Mouse (Mus musculus) adrenal gland, adult 18-20 months (tissue): ENCODE measurements at regions not wholly inside any gene's neighbourhood (a gene's known extent, or its start where the extent isn't known, plus 50 kb on each side); places are given as distances from the start of the nearest gene placed in this dataset.

ENCODE experiments used
- DNase-seq, 2 experiments: peaks; one replicate each; pipeline ENCODE4 v3.0.0; 2021 to 2022; ENCODE audit warnings: low spot score in 2 of 2

DNA sequence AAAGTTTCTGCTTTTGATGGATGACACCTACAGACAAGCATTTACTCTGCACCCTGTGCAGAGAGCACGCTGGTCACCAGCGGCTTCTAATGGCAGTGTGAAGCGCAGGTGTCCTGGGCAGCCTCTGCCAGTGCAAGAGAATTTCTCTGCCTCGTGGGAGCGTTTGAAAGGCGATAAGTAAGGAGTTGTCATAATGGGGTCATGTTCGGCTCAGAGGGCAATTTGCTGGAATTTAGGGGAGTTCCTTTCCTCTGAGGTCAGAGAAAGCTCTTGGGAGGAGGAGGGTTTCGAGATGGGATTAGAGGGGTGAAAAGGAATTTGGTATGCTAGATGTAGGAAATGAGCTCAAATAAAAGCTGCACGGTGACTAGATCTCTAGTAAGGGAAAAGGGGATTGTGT, 144.5 kb downstream of the Ttc32 start:
- DNase-seq: no peak

DNA sequence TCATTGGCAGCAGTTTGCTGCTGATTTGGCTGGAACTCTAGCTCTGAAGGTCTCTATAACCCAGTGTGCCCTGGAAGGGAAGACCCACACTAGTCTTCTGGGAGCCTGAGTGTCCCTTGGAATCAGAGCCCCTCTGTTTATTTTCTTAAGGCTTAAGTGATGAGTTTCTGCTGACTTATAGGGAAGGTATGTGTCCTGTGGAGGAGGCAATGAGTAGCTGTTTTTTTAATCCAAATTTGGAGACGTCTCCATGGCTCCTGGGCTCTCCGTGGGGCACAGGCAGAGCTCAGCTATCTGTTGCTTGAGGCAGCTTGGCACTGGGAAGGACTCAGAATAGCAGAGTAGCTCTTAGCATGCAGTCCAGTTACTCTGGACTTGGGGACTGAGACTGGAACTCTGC, 146.4 kb downstream of the Ttc32 start:
- DNase-seq: no peak

DNA sequence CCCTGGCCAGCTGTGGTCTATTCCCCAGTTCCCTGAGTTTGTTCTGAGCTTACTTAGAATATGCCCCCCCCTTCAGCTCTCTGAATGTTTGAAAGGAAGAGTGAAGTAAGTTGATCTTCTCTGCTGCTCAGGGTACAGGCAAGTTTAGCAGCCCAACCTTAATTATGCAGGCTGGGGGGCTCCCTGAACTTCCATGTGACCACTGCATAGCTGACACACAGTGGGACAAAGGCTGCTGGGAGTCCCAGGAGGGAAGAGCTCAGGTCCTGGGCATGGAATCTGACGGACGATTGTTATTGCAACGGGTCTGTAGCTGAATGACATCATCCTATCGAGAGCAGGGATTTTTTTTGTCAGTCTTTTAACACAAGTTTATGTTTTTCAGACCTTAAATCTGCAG, 148.8 kb downstream of the Ttc32 start:
- no peak for DNase-seq

DNA sequence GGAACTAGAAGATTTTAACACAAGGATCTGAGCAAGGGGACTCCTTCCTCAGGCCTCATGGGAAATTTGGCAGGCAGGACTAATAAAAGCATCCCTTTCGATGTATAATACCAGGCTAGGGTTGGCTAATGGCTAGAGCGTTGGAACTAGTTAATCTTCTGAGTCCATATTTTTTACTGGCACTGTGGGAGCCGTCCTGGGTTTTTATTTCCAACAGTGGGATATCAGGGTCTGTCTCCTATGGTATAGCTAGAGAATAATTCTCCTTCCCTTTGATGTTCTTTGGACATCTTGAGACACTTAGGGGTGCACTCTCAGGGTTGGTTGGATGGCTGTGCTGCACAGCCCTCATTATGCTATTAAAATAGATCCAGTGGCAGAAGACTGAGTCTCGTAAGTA, 150.9 kb downstream of the Ttc32 start:
- no peak for DNase-seq

DNA sequence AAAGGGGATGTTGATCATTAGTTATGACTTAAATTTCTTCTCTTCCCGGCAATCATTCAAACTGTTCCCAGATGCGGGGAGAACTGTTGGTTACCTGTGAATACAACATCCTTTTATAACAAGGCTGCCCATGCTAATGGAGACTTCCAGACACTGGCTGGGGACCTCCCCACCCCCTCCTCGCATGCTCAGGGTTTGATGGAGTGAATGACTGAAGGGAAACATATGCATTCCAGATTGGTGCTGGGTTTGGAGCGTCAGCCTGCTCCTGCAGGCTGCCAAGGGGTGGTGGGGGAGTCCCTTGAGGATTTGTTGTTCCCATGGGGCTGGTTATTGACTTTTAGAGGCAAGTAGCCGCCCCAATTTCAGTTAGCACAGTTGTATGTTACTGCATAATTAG, 161.9 kb downstream of the Ttc32 start:
- DNase-seq: no peak

DNA sequence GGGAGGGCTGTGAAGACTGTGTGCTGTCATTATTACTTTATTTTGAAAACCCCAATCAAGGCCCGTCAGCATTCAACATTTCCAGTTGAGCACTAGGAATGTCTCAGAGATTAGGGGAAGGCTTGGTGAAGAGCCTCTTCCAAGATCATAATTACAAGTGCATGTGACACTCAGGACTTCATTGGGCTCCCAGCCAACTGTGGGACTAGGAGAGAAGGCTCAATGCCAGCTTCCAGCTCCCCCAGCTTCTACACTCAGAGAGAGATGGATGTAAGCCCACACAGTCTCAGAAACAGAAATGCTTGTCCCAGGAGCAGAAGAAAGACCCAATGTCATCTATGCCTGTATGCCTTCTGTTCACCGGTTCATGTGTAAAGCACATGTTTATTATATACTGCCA, 169.5 kb downstream of the Ttc32 start:
- DNase-seq: no peak

DNA sequence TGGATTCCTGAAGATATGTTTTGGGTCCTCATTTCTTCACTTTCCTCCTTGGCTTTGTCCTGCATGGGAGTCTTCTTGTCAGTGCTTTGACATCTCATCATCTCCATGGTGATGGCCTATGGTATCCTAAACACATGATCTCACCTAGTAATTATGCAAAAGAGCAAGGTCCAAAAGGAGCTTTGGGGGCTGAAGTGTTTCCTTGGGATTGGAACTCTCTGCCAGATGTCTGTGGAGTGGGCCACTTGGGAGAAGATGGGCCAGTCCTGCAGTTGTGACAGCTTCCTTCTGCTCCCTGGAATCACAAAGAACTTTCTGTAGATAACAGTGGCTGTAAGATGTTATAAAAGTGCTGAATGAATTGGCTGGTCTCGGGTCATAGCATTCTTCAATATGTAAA, 182.4 kb downstream of the Ttc32 start:
- DNase-seq: no peak

DNA sequence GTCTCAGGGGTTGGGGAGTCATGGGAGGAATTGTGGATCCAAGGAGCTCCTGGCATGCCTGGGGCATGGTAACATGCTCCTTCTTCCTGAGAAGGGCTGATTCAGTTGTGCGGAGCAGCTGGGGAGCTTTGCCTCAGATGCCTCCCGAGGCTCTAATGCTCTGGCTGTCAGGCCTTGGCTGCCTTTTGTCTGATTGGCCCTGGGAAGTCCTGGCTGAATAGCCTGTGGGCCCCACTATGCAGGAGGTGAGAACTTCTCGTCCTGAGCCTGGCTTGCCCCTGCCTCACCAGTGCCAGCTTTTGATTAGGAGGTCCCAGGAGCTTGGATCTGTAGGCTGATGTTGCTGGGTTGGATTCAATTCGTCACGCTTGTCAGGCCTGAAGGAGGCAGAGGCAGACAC, 195.2 kb downstream of the Ttc32 start:
- DNase-seq: no peak

DNA sequence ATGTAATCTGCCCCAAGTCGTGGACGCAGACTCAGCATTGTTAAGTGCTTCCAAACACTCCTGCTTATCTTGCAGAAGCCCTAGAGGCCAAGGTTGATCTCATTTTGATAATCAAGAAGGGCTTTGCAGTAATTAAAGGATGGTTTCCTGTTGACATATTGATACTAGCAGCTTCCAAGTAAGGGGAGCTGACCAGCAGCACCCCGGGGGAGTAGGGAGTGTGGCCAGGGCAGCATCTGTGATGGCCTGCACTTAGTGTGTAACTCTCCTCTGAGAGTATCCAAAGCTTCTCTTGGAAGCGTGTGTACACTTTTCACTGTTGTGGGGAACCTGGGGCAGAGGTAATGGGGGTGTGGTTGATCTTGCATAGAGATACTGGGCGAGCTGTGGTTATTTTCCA, 198.1 kb downstream of the Ttc32 start:
- DNase-seq: no peak

DNA sequence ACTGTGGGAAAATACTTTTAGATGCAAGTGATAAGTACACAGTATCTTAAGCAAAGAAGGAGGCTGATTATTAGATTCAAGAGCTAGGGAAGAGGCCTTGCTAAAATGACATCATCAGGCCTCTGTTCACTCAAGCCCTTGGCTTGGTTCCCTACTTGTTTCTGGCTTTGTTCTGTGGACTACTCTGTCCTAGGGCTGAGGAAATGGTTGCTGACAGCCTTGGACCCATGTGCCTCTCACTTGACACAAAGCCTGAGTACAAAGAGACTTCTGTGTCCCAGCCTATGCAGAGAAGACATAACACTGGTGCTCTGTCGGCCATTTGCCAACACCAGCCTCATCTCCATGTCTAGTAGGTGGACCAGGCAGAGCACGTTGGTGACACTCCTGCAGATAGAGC, 198.7 kb downstream of the Ttc32 start:
- no peak for DNase-seq

DNA sequence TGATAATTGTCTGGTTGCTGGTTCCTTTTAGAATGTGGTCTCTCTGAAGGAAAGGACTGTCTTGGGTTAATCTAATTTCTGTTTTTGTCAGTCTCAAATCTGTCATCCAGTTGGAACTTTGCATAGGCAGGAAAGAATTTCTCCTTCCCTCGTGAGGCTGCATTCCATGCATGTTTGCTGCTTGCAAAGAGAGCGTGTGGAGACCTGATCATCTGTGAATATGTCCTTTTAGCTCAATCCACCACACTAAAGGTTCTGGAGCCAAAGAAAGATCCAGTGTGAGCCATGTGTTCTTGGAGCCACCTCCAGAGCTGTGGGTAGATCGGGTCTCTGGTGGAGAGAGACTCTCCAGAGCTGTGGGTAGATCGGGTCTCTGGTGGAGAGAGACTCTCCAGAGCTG, 200.2 kb downstream of the Ttc32 start:
- DNase-seq: no peak

DNA sequence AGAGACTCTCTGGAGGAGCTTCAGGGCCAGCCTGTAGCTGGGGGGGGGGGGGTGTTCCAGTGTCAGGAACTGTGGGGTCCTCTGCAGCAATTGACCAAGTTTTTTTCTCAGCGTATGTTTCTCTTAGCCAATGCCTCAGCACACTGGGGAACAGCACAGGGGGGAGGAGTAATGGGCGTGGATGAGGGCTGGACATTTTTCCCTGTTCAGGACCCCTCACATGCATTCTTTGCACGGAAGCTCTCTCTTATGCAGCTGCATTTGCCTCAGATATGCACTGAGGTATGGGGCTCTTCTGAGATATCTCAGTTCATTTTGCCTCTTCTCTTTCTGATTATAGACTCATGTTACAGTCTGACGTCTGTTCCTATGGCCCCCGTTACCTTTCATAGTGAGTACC, 200.8 kb downstream of the Ttc32 start:
- no peak for DNase-seq

DNA sequence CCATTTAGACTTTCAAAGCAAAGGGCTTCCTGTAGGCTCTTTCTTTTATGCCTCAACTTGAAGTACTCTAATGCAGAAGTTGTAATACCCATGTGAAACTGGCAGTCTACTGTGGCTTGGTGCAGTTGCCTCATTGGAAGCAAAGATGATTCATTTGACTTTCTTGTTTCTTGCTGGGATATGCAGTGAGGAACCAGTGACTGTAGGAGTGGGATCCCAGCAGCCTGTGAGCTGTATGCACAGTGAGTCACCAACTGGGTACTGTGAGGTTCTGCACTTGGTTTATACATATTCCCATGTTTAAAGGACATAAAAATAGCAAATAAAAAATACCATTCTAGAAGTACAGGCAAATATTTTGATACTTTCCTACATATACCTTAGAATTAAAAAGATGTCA, 202.6 kb downstream of the Ttc32 start:
- DNase-seq: no peak

DNA sequence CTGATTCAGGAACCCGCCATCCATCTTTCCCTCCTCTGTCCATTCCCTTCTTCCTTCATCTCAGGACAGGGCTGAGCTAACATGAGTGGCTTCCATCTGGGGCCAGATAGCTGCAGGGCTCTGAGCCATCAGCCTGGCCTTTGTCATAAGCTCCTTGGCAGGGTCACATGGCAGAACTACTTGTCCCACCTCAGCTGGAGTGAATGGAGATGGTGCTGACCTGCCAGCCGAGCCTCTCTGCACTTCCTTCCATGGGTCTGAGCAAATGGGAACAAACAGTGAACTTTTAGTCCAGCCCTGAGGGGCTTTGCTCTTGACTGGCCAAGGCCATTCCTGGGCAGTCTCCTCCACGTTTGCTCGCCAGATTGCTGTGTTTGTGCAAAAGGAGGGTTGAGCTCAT, 206.1 kb downstream of the Ttc32 start:
- no peak for DNase-seq

DNA sequence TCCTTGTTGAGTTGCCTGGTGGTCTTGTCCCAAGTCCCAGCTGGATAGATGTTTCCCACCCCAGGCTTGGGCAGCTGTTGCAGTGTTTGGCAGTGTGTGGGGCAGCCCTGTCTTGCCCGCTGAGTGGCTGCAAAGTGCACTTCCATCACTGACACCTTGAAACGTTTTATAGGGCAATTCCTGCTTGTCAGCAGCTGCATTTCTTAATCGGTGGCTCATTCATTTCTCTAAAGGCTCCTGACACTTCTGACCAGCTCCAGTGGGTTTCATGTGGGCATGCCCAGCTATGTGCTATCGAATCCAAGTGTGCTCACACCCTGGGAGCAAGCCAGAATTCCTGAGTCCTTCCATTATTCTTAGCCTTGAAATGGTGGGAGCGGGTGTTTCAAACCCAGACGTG, 207.7 kb downstream of the Ttc32 start:
- no peak for DNase-seq

DNA sequence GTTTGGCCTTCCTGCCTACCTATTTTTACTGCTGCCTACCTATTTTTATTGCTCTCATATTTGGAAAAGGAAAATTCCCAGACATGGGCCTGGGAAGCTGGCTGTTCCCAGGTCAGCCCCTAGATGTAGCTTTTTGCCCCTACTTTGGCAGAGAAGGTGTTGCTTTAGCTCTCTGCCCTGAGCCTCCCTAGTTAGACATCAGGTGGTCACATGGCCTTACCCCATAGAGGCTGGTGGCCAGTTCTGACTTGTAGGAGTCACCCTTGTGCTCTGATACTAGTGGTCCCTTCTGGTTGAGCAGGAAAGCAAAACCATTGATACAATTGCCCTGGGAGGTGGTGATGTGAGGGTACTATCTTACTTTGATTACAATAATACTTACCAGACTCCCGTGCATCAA, 208.2 kb downstream of the Ttc32 start:
- no peak for DNase-seq

DNA sequence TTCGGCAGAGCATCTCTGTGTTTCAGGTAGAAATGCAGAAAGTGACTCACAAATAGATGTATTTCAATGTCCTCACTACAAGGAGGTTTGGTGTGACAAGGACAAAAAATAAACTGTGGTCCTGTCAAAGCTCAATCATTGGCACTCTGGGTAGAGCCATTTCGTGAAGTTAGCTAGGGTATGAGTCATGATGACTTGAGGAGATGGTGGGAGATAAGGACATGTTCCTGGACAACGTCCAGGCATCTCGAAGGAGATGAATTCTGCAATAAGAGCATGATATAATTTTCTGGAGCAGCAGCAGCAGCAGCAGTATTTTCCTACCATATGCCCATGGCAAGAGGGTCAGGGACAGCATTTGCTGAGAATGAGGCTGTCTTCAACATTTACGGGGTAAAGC, 217.7 kb downstream of the Ttc32 start:
- DNase-seq: no peak

DNA sequence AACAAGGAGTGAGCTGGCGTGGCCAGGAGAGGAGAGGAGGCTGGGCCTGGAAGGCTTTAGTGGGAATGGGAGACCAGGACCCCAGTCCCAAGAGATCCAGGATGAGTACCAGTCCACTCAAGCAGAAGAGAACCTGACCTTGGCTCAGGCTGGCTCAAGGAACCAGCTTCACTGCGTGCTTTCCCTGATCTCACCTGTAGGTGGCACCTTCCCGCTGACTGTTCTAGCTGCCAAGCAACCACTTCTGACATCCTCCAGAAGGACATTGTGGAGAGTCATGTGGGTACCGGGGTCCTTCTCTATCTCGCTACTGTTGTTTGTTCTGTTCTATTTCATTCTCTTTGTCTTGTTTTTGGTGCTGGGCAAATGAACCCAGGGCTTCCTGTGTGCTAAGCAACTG, 222.0 kb downstream of the Ttc32 start:
- peak; percentile 53 to 60 for DNase-seq

DNA sequence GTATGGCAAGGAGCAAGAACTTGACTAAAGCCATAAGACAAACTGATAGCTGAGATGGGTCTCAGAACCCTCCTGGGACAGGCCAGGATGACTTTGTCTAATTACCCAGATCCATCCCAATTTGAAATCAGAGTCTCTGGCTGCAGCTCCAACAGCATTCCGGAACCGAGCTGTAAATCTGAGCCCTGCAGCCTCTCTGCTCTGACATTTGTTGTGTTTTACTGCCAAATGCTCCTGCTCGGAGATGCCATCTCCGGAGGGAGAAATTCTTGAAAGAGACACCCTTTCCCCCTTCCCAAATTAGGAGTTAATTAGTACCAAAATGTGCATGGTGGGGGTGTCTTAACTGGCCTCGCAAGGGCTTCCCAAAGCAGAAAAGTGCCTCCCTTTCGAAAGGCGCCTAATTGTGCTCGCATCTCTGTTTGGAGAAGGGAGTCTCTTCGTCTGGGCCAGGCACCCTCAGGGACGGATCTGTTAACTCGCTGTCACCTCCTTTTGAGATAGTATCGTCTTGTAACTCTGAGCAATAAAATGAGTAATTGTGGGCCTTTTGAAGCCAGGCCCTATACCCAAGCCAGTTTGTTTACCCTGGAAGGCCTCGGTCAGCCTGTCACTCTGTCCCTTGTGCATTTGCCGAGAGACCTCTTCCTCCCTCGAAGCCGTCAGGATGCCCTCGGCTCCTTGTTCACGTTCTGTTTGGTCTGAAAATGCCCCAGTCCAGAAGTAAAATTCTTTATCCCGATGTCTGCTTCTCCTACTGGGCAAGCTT, 223.7 kb downstream of the Ttc32 start:
- no peak for DNase-seq

DNA sequence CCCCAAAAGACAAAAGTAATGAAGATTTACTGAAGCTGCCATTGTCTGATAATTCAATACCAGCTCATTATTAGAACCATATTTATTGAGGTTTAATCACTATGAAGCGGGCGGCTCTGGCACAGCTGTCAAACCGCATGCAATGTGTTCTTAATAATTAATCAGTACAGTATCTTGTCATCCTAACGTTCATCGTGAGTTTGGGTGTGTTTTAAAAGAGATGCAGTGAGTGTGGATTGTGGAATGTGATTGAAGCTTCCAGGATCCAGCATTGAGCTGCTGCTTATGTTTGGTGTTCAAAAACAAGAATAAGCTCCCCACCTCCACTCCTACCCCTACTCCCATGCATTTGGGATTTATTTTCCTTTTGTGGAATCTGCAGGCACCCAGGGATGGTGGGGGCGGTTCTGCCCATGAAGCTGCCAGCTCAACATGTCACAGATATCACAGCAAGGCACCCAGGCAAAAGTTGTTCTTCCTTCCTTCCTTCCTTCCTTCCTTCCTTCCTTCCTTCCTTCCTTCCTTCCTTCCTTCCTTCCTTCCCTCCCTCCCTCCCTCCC, 224.6 kb downstream of the Ttc32 start:
- no peak for DNase-seq

DNA sequence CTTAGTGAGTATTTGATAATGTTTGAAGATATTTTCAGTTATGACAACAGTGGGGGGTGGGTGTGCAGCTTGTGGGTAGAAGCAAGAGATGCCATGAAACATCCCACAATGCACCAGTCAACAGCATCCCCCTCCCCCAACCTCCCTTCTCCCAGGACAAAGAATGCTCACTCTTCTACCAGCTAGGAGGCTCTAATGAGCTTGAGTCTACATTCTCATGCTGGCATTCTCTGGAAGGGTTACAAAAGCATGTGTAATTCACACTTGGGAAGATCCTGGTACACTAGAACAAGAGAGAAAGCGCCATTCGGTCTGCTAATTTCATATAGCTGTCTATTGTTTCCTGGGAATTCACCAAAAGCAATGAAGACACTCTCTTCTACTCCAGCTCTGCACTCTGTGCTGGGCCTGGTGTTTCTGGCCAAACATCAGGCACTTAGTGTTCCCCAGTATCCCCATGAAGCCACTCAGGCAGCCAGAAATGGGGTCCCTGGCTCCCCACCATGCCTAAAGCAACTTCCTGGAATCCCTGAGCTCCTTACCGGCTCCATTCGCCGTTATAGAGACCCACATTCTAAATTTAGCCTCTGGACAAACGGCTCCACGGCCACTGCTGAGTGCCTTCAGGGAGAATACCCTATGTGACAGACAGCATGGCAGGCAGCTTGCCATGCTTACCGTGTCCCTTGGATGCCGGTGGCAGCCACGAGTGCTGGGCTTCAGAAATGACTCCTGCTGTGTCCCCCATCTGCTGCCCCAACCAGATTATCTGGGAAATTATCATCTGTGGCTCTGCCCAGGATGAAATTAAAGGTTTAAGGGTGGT, 226.1 kb downstream of the Ttc32 start:
- no peak for DNase-seq

DNA sequence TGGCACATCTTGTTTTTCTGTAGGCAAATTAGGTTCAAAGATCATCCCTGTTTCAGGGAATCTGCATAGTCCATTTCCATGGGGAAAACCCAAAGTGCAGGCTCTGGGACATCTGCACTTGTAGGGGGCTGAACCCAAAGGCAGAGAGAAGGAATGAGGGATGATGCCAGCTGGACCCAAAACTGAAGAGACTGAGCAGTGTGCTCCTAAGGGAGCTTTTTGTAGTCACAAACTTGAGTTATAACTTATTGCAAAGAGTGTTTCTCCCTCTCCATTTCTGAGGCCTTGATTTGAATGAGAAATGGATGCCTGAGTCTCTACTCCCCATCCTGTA, 226.7 kb downstream of the Ttc32 start:
- no peak for DNase-seq

DNA sequence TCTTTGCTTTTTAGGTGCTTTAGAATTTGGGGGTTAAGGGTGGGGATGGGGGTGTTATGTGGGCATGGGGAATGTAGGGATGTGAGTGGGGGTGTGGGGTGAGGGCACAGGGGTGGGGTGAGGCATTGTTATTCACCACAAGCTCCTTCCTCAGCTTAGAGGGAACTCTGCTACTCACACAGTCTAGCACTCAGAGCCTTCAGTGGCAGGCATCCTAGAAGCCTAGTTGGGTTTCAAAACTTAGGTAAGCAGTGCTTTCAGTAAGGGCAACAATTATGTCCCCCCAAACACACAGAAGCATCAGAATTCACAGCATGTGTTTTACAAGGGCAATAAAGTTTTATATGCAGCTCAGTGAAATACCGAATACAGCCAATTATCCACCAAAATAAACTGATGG, 228.4 kb downstream of the Ttc32 start:
- no peak for DNase-seq
